Mouse (Mus musculus) intestine, postnatal 0 days (tissue): Measurements from ENCODE around the gene Phf21a. TPM values are rescaled to one million over a fixed set of nuclear protein-coding genes. Genes with fewer than 3 reads are reported as not detected.

Source experiments
- ATAC-seq: fragments of 200-750 bp; cut with Nextera tagmentation; 2 replicates; pipeline ENCODE4 v1.8.0; 2017; ENCODE audit warnings: mild to moderate bottlenecking, moderate TSS enrichment, moderate library complexity
- H3K27ac ChIP-seq: fragments of 300-500 bp; sonication (generic); 2 replicates; pipeline ENCODE4 v1.5.1; 2014; ENCODE audit warnings: mild to moderate bottlenecking, low read depth, low read length, moderate library complexity
- H3K27me3 ChIP-seq: fragments of 300-500 bp; sonication (generic); replicated peaks from 2 replicates; pipeline ENCODE4 v1.6.1; 2014; ENCODE audit warnings: low read length, mixed read lengths; ENCODE audit not compliant: control insufficient read depth, insufficient read depth
- H3K36me3 ChIP-seq: fragments of 300-500 bp; sonication (generic); 2 replicates; pipeline ENCODE4 v1.6.1; 2014; ENCODE audit warnings: mild to moderate bottlenecking, moderate library complexity; ENCODE audit not compliant: control insufficient read depth, insufficient read depth
- H3K4me1 ChIP-seq: fragments of 300-500 bp; sonication (generic); replicated peaks from 2 replicates; pipeline ENCODE4 v1.6.1; 2014; ENCODE audit warnings: antibody characterized with exemption, low read length, mixed read lengths; ENCODE audit not compliant: control insufficient read depth, insufficient read depth
- H3K4me2 ChIP-seq: fragments of 300-500 bp; sonication (generic); replicated peaks from 2 replicates; pipeline ENCODE4 v1.6.1; 2014; ENCODE audit warnings: low read depth, mild to moderate bottlenecking, moderate library complexity
- H3K4me3 ChIP-seq: fragments of 300-500 bp; sonication (generic); 2 replicates; pipeline ENCODE4 v1.5.1; 2014; ENCODE audit warnings: low read depth, low read length
- H3K9ac ChIP-seq: fragments of 300-500 bp; sonication (generic); 2 replicates; pipeline ENCODE4 v1.6.1; 2014; ENCODE audit warnings: mild to moderate bottlenecking, low read depth, low read length
- H3K9me3 ChIP-seq: fragments of 300-500 bp; sonication (generic); 2 replicates; pipeline ENCODE4 v1.6.1; 2016; ENCODE audit warnings: mixed run types; ENCODE audit not compliant: control insufficient read depth
- CTCF ChIP-seq: sonication (generic); IDR thresholded peaks from 2 replicates; pipeline ENCODE4 v1.5.1; 2016; ENCODE audit warnings: low read depth, mild to moderate bottlenecking, control low read depth, antibody characterized with exemption, moderate library complexity
- WGBS: fragments of 180-500 bp; shearing (Covaris S2); extraction: QIAGEN DNeasy Blood & Tissue Kit; methylation state at CpG from one replicate; pipeline ENCODE4 v1.1.7; 2014; 5-methylcytosine and 5-hydroxymethylcytosine counted together
- polyA plus RNA-seq: library from polyadenylated mRNA; unstranded; fragments of >200 nt; fragmentation: Nextera tagmentation; extraction: Ambion mirVana; gene quantifications from 2 replicates; pipeline ENCODE4 v1.2.1, GENCODE M21; 2015

Gene Phf21a
- polyA plus RNA-seq, 1 experiment from 2014 or later: 7.4 TPM

- Histone ChIP-seq H3K27ac (no peak overlapping the region), H3K9me3 (no peaks in the 10 kb centered on the region), H3K4me3 (no peak overlapping the region), H3K4me2 (no peak overlapping the region), H3K36me3 (no peaks in the 10 kb centered on the region), H3K27me3 (no peaks in the 10 kb centered on the region), H3K4me1 (no peaks in the 10 kb centered on the region), H3K9ac (no peak overlapping the region)
- no peak for TF ChIP-seq CTCF
- ATAC-seq: no peak
- WGBS: 74% methylated on average over 7 of the region's 7 CpGs
These were observed 105.8 kb downstream of the Phf21a start for GRCm38 (mm10) chr2:92198747-92199146.

- H3K4me3 ChIP-seq: no peak overlapping the region
- no peaks in the 10 kb centered on the region for H3K36me3 ChIP-seq
- no peak overlapping the region for H3K27ac ChIP-seq
- ATAC-seq: no peak
- H3K9ac ChIP-seq: no peak overlapping the region
- H3K27me3 ChIP-seq: no peaks in the 10 kb centered on the region
- no peaks in the 10 kb centered on the region for H3K4me1 ChIP-seq
- H3K9me3 ChIP-seq: no peaks in the 10 kb centered on the region
- no peak for TF ChIP-seq CTCF
- no peak overlapping the region for H3K4me2 ChIP-seq
- WGBS: 67% methylated on average over 10 of the region's 10 CpGs
These were observed 106.8 kb downstream of the Phf21a start for GRCm38 (mm10) chr2:92199562-92200286.

- no peak overlapping the region for H3K9ac ChIP-seq
- WGBS: 40% methylated on average over 4 of the region's 4 CpGs
- no peaks in the 10 kb centered on the region for H3K27me3 ChIP-seq
- no peak overlapping the region for H3K4me3 ChIP-seq
- no peak overlapping the region for H3K27ac ChIP-seq
- ATAC-seq: no peak
- TF ChIP-seq CTCF: no peak
- H3K9me3 ChIP-seq: no peaks in the 10 kb centered on the region
- H3K36me3 ChIP-seq: no peaks in the 10 kb centered on the region
- H3K4me2 ChIP-seq: no peak overlapping the region
- no peaks in the 10 kb centered on the region for H3K4me1 ChIP-seq
These were observed 109.6 kb downstream of the Phf21a start for GRCm38 (mm10) chr2:92202319-92203040.

- Histone ChIP-seq H3K36me3 (no peaks in the 10 kb centered on the region), H3K9ac (no peak overlapping the region), H3K27ac (no peak overlapping the region), H3K4me1 (no peaks in the 10 kb centered on the region), H3K4me2 (no peak overlapping the region), H3K27me3 (no peaks in the 10 kb centered on the region), H3K9me3 (no peaks in the 10 kb centered on the region), H3K4me3 (no peak overlapping the region)
- no peak for TF ChIP-seq CTCF
- 83% methylated on average over 5 of the region's 5 CpGs for WGBS
- no peak for ATAC-seq
These were observed 112.2 kb downstream of the Phf21a start for GRCm38 (mm10) chr2:92205010-92205639.

- 92% methylated on average over 1 of the region's 1 CpGs for WGBS
- Histone ChIP-seq H3K27me3 (no peaks in the 10 kb centered on the region), H3K4me2 (no peak overlapping the region), H3K9me3 (no peaks in the 10 kb centered on the region), H3K27ac (no peak overlapping the region), H3K9ac (no peak overlapping the region), H3K4me1 (no peaks in the 10 kb centered on the region), H3K36me3 (0 out of 2 replicates have a peak, but pooled peaks cover 3% of the 10 kb centered on the region), H3K4me3 (no peak overlapping the region)
- no peak for ATAC-seq
- no peak for TF ChIP-seq CTCF
These were observed 117.5 kb downstream of the Phf21a start for GRCm38 (mm10) chr2:92210409-92210808.

- Histone ChIP-seq H3K27me3 (no peaks in the 10 kb centered on the region), H3K4me1 (no peaks in the 10 kb centered on the region), H3K36me3 (peaks cover 32% of the 10 kb centered on the region), H3K9me3 (no peaks in the 10 kb centered on the region), H3K27ac (no peak overlapping the region), H3K4me2 (no peak overlapping the region), H3K9ac (no peak overlapping the region), H3K4me3 (no peak overlapping the region)
- WGBS: 75% methylated on average over 6 of the region's 6 CpGs
- no peak for TF ChIP-seq CTCF
- no peak for ATAC-seq
These were observed 128.5 kb downstream of the Phf21a start for GRCm38 (mm10) chr2:92221431-92221830.
